Mouse (Mus musculus): Measurements from ENCODE around the gene Mcu. TPM values are rescaled to one million over a fixed set of nuclear protein-coding genes. Genes with fewer than 3 reads are reported as not detected.
A peak's percentile ranks its signal among the peaks of the same experiment; 100 is the strongest.

Mcu gene
- polyA plus RNA-seq, 1 experiment from 2014 or later, result 19.4 TPM

- H3K4me1 ChIP-seq, result peaks cover 9% of the 10 kb centered on the region; the same call in 1 of the 2 replicates
- H3K9me3 ChIP-seq, result peaks cover 7% of the 10 kb centered on the region; the same call in 1 of the 2 replicates
- no peak for DNase-seq (ENCODE audit: low spot score)
- no peak overlapping the region for H3K27ac ChIP-seq
- 86% methylated on average over 8 of the region's 8 CpGs for WGBS
- peaks cover 35% of the 10 kb centered on the region for H3K36me3 ChIP-seq
- no peaks in the 10 kb centered on the region for H3K27me3 ChIP-seq (ENCODE audit: insufficient read depth, poor library complexity, severe bottlenecking)
- H3K4me3 ChIP-seq, result no peak overlapping the region
Observed at GRCm38 (mm10) chr10:59490920-59491319, 125.6 kb downstream of the Mcu start.

- Histone ChIP-seq H3K36me3 (peaks cover 35% of the 10 kb centered on the region), H3K4me1 (peaks cover 7% of the 10 kb centered on the region; the same call in 1 of the 2 replicates), H3K27ac (no peak overlapping the region), H3K4me3 (no peak overlapping the region), H3K9me3 (peaks cover 7% of the 10 kb centered on the region; the same call in 1 of the 2 replicates), H3K27me3 (ENCODE audit: insufficient read depth, poor library complexity, severe bottlenecking) (no peaks in the 10 kb centered on the region)
- WGBS, result 91% methylated on average over 1 of the region's 1 CpGs
- no peak for DNase-seq (ENCODE audit: low spot score)
Observed at GRCm38 (mm10) chr10:59489411-59489810, 127.1 kb downstream of the Mcu start.

- DNase-seq (ENCODE audit: low spot score), result no peak
- Histone ChIP-seq H3K9me3 (peaks cover 7% of the 10 kb centered on the region; the same call in 1 of the 2 replicates), H3K4me1 (no peaks in the 10 kb centered on the region), H3K4me3 (no peak overlapping the region), H3K27me3 (ENCODE audit: insufficient read depth, poor library complexity, severe bottlenecking) (no peaks in the 10 kb centered on the region), H3K36me3 (peaks cover 35% of the 10 kb centered on the region), H3K27ac (no peak overlapping the region)
- WGBS, result 84% methylated on average over 2 of the region's 2 CpGs
Observed at GRCm38 (mm10) chr10:59487351-59487750, 129.1 kb downstream of the Mcu start.

GRCm38 (mm10) chr10:59484318-59484717 lies 132.2 kb downstream of the Mcu start:
- no peaks in the 10 kb centered on the region for H3K9me3 ChIP-seq
- 88% methylated on average over 6 of the region's 6 CpGs for WGBS
- H3K27me3 ChIP-seq (ENCODE audit: insufficient read depth, poor library complexity, severe bottlenecking), result no peaks in the 10 kb centered on the region
- no peak for DNase-seq (ENCODE audit: low spot score)
- peaks cover 19% of the 10 kb centered on the region for H3K36me3 ChIP-seq
- no peaks in the 10 kb centered on the region for H3K4me1 ChIP-seq
- no peak overlapping the region for H3K4me3 ChIP-seq
- no peak overlapping the region for H3K27ac ChIP-seq

- WGBS, result 91% methylated on average over 5 of the region's 5 CpGs
- H3K4me1 ChIP-seq, result no peaks in the 10 kb centered on the region
- H3K27ac ChIP-seq, result no peak overlapping the region
- peaks cover 11% of the 10 kb centered on the region; the same call in 1 of the 2 replicates for H3K36me3 ChIP-seq
- H3K4me3 ChIP-seq, result no peak overlapping the region
- H3K9me3 ChIP-seq, result no peaks in the 10 kb centered on the region
- H3K27me3 ChIP-seq (ENCODE audit: insufficient read depth, poor library complexity, severe bottlenecking), result no peaks in the 10 kb centered on the region
- DNase-seq (ENCODE audit: low spot score), result no peak
Observed at GRCm38 (mm10) chr10:59481381-59481780, 135.1 kb downstream of the Mcu start.

- Histone ChIP-seq H3K27me3 (ENCODE audit: insufficient read depth, poor library complexity, severe bottlenecking) (no peaks in the 10 kb centered on the region), H3K4me3 (no peak overlapping the region), H3K9me3 (no peaks in the 10 kb centered on the region), H3K27ac (peak overlapping the region; percentile 44; the same call in 1 of the 2 replicates), H3K36me3 (no peaks in the 10 kb centered on the region), H3K4me1 (peaks cover 25% of the 10 kb centered on the region)
- no peak for DNase-seq (ENCODE audit: low spot score)
- 59% methylated on average over 5 of the region's 5 CpGs for WGBS
Observed at GRCm38 (mm10) chr10:59470451-59470850, 146.0 kb downstream of the Mcu start.

- H3K4me3 ChIP-seq, result no peak overlapping the region
- no peaks in the 10 kb centered on the region for H3K36me3 ChIP-seq
- 67% methylated on average over 12 of the region's 12 CpGs for WGBS
- peaks cover 28% of the 10 kb centered on the region for H3K4me1 ChIP-seq
- no peaks in the 10 kb centered on the region for H3K9me3 ChIP-seq
- no peaks in the 10 kb centered on the region for H3K27me3 ChIP-seq (ENCODE audit: insufficient read depth, poor library complexity, severe bottlenecking)
- H3K27ac ChIP-seq, result 0 out of 2 replicates have a peak overlapping the region, but pooled peaks have one; percentile 64
- DNase-seq (ENCODE audit: low spot score), result no peak
Observed at GRCm38 (mm10) chr10:59467297-59467696, 149.2 kb downstream of the Mcu start.

GRCm38 (mm10) chr10:59466626-59467025 lies 149.9 kb downstream of the Mcu start:
- H3K9me3 ChIP-seq, result no peaks in the 10 kb centered on the region
- H3K36me3 ChIP-seq, result no peaks in the 10 kb centered on the region
- H3K27ac ChIP-seq, result no peak overlapping the region
- 85% methylated on average over 4 of the region's 4 CpGs for WGBS
- H3K27me3 ChIP-seq (ENCODE audit: insufficient read depth, poor library complexity, severe bottlenecking), result no peaks in the 10 kb centered on the region
- DNase-seq (ENCODE audit: low spot score), result no peak
- H3K4me1 ChIP-seq, result peaks cover 26% of the 10 kb centered on the region
- H3K4me3 ChIP-seq, result no peak overlapping the region

GRCm38 (mm10) chr10:59465546-59465945 lies 150.9 kb downstream of the Mcu start:
- Histone ChIP-seq H3K27me3 (ENCODE audit: insufficient read depth, poor library complexity, severe bottlenecking) (no peaks in the 10 kb centered on the region), H3K4me1 (peaks cover 26% of the 10 kb centered on the region), H3K27ac (no peak overlapping the region), H3K9me3 (no peaks in the 10 kb centered on the region), H3K36me3 (no peaks in the 10 kb centered on the region), H3K4me3 (no peak overlapping the region)
- WGBS, result 84% methylated on average over 3 of the region's 3 CpGs
- DNase-seq (ENCODE audit: low spot score), result no peak

- WGBS, result 83% methylated on average over 6 of the region's 6 CpGs
- no peak overlapping the region for H3K27ac ChIP-seq
Observed at GRCm38 (mm10) chr10:59462307-59462706, 154.2 kb downstream of the Mcu start.

GRCm38 (mm10) chr10:59459767-59460166 lies 156.7 kb downstream of the Mcu start:
- H3K4me1 ChIP-seq, result peaks cover 5% of the 10 kb centered on the region; the same call in 1 of the 2 replicates
- DNase-seq (ENCODE audit: low spot score), result no peak
- WGBS, result 90% methylated on average over 12 of the region's 12 CpGs
- no peaks in the 10 kb centered on the region for H3K27me3 ChIP-seq (ENCODE audit: insufficient read depth, poor library complexity, severe bottlenecking)
- peaks cover 10% of the 10 kb centered on the region; the same call in 1 of the 2 replicates for H3K36me3 ChIP-seq
- H3K27ac ChIP-seq, result no peak overlapping the region
- no peak overlapping the region for H3K4me3 ChIP-seq
- no peaks in the 10 kb centered on the region for H3K9me3 ChIP-seq

More at GRCm38 (mm10) chr10:59462307-59462706, 154.2 kb downstream of the Mcu start:
- Histone ChIP-seq H3K4me1 (peaks cover 11% of the 10 kb centered on the region), H3K36me3 (peaks cover 7% of the 10 kb centered on the region; the same call in 1 of the 2 replicates), H3K27me3 (ENCODE audit: insufficient read depth, poor library complexity, severe bottlenecking) (no peaks in the 10 kb centered on the region), H3K9me3 (no peaks in the 10 kb centered on the region), H3K4me3 (no peak overlapping the region)
- DNase-seq (ENCODE audit: low spot score), result no peak

GRCm38 (mm10) chr10:59454631-59455030 lies 161.9 kb downstream of the Mcu start:
- H3K4me1 ChIP-seq, result peaks cover 3% of the 10 kb centered on the region; the same call in 1 of the 2 replicates
- no peak for DNase-seq (ENCODE audit: low spot score)
- no peaks in the 10 kb centered on the region for H3K27me3 ChIP-seq (ENCODE audit: insufficient read depth, poor library complexity, severe bottlenecking)
- no peaks in the 10 kb centered on the region for H3K9me3 ChIP-seq
- no peak overlapping the region for H3K27ac ChIP-seq
- WGBS, result 92% methylated on average over 15 of the region's 15 CpGs
- no peak overlapping the region for H3K4me3 ChIP-seq
- peaks cover 15% of the 10 kb centered on the region; the same call in 1 of the 2 replicates for H3K36me3 ChIP-seq

GRCm38 (mm10) chr10:59451839-59452238 lies 164.7 kb downstream of the Mcu start:
- H3K4me3 ChIP-seq, result no peak overlapping the region
- WGBS, result 41% methylated on average over 5 of the region's 5 CpGs
- H3K9me3 ChIP-seq, result no peaks in the 10 kb centered on the region
- H3K4me1 ChIP-seq, result peaks cover 15% of the 10 kb centered on the region
- no peak for DNase-seq (ENCODE audit: low spot score)
- no peak overlapping the region for H3K27ac ChIP-seq
- peaks cover 7% of the 10 kb centered on the region; the same call in 1 of the 2 replicates for H3K36me3 ChIP-seq
- H3K27me3 ChIP-seq (ENCODE audit: insufficient read depth, poor library complexity, severe bottlenecking), result no peaks in the 10 kb centered on the region

- peak overlapping the region; percentile 42 for H3K27ac ChIP-seq
- 34% methylated on average over 9 of the region's 9 CpGs for WGBS
- peaks cover 2% of the 10 kb centered on the region; the same call in 1 of the 2 replicates for H3K36me3 ChIP-seq
- no peaks in the 10 kb centered on the region for H3K27me3 ChIP-seq (ENCODE audit: insufficient read depth, poor library complexity, severe bottlenecking)
- DNase-seq (ENCODE audit: low spot score), result no peak
- no peaks in the 10 kb centered on the region for H3K9me3 ChIP-seq
- no peak overlapping the region for H3K4me3 ChIP-seq
- H3K4me1 ChIP-seq, result peaks cover 50% of the 10 kb centered on the region
Observed at GRCm38 (mm10) chr10:59447546-59447945, 168.9 kb downstream of the Mcu start.

All from heart, embryonic 10.5 days (tissue).